Mouse (Mus musculus): ENCODE results near the gene Naif1.
"Not testable (repeated sequence)": the region's sequence is repeated elsewhere in the genome, so short reads cannot be mapped to it uniquely, and the experiment has no call there.

DNA sequence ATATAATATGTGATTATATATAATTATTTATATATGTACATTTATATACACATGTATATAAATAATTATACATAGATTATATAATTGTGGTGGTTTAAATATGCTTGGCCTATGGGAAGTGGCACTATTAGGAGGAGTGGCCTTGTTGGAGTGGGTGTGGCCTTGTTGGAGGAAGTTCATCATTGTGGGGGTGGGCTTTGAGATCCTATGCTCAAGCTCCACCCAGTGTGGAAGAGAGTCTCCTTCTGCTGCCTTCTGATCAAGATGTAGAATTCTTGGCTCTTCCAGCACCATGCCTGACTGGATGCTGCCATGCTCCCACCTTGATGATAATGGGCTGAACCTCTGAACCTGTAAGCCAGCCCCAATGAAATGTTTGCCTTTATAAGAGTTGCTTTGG, 40.5 kb downstream of the Naif1 start:
- not testable (repeated sequence) for TF ChIP-seq CTCF (conservative IDR thresholded peaks at IDR 0.05; ENCODE audit: low read length); NANOG (IDR thresholded peaks at IDR 0.05; ENCODE audit: borderline replicate concordance, low read length)

Measured in E14TG2a.4 (cell line).